Mouse (Mus musculus) frontal cortex, postnatal 10 days (tissue): Measurements from ENCODE around the gene Adamts18.
A peak's percentile ranks its signal among the peaks of the same experiment; 100 is the strongest.

Experiments used
- DNase-seq, 2 experiments: peaks; one replicate each; pipeline ENCODE4 v3.0.0; 2022; ENCODE audit warnings: low spot score in 2 of 2, mixed read lengths in 1 of 2

Adamts18 gene

DNA sequence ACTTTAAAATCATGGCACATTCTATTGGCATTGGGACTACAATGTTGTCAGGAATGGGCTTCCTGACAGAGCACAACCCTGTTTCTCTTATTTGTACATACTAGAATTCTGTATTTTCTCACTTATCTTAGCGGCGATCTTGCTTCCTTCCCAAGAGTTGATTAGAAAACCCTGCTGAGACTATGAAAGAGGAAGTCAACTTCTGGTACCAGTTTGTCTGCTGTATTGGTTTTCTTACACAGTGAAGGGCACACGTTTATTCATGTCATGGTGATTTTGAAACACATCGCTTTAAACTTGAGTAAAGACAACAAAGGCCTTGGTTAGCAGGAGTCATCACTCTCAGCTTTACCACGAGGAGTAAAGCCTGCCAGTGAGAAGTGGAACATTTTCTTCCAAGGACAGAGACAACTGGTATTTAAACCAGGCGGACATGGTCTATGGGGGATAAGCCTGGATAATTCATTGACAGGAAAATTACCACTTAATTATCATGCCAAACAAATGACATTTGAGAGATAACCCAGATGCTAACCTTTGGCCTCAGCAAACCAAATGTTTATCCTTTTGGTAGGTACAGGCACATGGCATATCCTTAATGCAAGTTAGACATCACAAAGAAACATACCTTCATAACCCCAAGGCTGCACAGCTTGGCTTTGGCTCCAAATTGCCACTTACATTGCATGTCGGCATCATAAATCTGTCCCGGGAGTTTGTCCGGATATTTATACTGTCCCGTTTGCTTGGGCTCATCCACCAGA is 84.8 kb downstream of the Adamts18 start:
- DNase-seq = no peak

DNA sequence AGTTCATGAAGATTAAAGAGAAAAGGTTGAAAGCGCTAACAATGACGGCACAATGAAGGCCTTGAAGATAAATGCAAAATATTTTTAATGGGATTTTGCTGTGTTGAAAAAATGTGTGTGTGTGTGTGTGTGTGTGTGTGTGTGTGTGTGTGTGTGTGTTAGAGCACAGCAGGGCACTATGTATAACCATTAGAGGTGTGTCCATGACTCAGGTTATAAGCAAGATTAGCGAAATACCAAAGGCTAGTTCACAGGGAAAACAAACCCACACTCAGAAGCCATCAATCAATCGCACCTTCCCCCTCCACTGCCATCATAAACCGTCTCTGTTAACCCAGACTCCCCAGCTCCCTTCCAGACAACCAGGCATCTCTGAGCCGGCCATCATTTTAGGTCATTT is 86.4 kb downstream of the Adamts18 start:
- no peak for DNase-seq

DNA sequence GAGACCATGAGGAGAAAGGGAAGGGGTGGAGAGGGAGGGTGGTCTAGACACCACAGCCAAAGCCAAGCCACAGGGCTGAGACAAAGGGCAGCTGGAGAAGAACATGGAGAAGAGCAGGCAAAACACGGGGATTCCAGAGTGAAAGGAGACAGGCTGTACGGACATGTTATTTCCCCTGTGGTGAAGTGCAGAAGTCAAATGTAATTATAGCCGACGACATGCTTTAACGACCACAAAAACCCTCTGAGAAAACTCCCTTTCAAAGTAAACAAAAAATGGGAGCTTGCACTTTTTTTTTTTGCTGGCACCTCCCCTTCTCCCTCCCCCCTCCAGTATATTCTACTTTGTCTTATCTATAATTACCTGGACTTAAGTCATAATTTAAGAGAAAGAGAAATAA is 92.7 kb downstream of the Adamts18 start:
- no peak for DNase-seq

DNA sequence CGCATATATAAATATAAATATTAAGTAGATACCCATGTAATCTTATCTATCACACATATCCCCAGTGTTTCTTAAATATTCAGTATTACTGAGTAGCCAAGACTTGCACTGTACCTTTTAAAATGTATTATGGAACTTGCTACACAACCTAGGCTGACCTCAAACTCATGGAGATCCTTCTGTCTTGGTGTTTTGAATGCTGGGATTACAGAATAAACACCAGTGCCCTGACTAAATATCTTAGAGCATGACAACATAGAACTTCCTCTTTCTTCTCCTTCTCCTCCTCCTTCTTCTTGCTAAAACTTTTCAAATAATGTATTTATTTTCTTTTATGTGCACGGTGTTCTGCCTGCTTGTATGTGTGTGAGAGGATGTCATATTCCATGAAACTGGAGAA is 95.4 kb downstream of the Adamts18 start:
- DNase-seq = no peak

DNA sequence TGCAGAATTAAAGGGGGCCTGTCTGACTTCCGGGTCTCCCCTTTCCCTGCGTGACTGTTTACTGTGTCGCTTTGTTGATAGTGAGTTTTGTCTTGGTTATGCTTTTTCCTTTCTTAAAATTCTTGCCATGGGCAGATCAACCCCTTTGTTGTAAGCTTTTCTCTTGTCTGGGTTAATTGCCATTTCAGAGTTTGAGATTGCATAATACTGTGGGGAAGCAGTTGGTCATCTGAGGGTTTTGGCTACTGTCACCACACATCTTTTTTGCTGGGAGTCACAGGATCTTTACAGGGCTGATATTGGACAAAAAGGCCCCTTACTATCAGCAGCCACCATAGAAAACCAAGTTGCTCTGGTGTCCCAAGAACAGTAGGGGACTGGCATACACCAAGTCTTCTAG is 96.2 kb downstream of the Adamts18 start:
- no peak for DNase-seq

DNA sequence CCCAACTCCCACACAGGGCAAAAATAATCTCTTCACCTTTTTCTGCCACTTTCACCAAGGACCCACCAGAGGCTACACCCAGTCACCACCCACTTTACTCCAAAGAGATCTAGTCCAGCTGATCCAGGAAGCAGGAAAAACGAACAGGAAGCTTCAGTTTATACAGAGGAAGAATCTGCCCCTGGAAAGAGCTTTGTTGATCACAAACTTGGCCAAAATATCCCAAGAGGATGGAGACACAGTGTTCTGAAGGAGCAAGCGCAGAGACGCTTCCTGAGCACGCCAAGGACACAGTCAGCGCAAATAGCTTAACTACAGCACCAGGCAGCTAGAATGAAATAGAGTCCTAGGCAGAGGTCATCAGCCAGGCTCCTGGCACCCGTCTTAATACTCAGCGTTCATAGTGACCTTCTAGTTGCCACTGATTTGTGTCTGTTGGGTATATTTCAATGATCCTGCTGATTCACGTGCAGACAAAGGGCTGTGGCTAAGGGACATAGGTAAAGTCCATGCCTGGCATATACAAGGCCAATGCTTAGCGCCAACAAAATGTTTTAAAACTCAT is 113.0 kb downstream of the Adamts18 start:
- no peak for DNase-seq

DNA sequence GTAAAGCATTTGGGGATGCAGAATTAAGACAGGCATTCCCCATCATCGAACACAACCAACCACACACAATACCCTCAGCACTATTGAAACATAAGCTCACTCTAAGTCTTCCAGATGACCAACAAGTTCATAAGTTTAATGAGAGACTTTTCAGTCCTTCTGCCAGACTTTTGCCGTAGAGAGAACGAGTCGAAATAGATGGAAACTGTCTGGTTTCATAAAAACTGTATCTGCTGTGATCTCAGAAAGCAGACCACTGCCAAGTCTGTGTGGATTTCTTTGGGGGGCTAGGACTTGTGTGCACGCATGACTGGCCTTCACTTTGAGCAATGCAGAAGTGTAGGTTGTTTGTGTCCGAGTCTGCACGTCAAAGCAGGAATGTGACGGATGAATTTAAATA is 123.2 kb downstream of the Adamts18 start:
- DNase-seq = no peak

DNA sequence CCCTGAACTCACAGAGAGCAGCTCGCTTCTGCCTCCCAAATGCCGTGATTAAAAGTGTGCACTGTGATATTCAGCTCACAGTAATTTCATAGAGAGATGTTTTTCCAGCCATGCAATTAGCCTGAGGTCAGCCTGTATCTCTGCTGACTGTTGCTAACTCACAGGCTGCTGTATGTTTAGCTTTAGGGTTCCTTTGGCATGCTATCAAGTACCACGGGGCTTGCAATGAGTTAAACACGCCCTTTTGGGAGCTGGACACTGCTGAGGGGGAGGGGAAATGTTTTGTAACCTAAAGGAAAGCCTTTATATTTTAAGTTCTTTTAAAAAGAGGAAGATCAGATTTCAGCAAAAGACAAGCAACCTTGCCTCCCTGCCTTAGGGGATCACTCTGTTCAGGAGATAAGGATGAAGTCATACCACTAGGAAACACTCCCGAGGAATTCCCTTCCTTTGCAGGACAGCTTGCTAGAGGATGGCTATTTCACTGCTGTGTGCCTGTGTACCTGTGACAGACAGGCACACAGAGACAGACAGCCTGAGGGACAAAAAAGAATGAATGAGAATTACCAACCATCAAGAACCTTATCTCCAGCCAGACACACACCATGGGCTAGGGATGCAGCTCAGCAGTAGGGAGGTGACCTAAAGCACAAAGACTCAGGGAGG is 124.5 kb downstream of the Adamts18 start:
- no peak for DNase-seq

DNA sequence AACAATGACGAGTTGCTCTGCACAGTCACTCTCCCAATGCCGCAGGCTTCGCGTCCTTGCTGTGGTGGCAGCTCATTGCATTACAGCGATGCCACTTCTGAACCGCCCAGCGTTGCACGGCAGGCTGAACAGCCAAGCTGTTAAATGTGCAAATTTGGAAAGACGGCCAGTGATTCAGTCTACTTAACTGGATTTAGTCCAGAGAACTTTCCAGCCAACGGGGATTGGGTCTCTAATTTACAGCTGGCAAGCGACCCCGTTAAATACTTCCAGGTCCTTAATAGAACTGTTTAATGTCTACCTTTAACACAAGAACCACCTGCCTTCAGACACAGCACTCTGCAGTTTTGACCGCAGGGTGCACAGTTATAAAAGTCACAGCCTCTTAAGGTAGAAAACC is 127.1 kb downstream of the Adamts18 start:
- peak in 1 of 2 experiments; percentile 8 for DNase-seq

DNA sequence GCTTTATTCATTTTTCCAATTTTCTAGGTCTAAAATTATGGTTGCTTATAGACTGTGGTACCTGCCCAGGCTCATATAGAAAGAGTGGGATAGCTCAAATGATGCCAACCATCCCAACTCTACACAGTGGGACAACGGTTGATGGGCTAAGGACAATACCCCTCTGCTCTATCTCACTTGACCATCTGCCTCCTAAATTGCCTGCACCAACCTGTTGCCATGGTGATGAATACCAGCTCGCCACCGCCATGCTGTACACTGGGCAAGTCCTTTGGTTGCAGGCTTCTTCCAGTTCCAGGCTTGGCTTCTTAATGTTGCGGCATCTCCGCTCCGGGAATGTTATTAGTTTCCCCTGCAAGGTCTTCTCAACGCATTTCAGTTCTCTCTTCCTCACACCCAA is 143.6 kb downstream of the Adamts18 start:
- DNase-seq = no peak

DNA sequence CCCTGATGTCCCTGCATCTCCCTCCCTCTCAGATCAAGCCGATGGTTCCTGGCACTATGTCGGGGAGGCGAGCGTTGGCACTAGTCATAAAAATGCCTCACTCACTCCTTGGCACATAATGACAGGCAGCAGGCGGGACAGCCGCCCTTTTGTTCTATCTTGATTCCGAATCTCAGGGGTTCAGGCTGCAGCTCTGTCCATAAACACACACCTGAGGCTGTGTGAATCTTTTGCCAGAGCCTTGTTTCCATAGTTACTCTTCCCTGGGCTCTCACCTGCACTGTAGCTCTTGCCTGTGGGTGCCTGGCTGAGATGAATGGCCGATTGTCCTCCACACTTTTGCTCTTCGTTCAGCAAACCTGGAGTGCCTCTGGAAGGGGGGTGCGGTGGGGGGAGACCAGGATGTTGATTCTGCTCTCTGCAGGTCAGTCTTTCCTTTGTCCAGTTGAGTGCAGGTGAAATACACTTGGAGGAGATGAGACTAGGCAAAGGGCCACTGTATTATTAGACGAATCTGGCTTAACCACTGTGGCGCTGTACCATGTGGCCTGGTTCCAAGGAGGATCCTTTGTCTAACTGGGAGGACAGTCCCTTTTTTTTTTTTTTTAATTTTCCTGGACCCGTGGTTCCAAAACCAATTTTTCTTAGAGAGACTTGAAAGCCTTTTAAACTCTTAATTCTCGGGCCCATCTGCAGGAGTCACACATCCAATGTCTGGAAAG is 156.8 kb downstream of the Adamts18 start:
- no peak for DNase-seq

DNA sequence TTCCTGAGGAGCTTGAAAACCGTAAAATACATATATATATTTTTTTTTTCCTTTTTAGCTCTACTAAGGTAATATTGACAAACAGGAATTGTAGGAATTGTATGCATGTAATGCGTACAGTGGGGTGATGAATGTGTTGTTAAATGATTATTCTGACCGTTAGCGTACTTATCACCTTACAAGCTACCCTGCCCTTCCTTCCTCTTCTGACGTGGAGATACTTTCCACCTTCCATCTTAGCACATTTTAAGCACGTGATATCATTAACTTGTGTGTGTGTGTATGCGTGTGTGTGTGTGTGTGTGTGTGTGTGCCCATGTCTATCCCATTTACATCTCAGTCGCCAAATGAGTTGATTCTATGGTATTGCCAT is 160.0 kb downstream of the Adamts18 start:
- no peak for DNase-seq

DNA sequence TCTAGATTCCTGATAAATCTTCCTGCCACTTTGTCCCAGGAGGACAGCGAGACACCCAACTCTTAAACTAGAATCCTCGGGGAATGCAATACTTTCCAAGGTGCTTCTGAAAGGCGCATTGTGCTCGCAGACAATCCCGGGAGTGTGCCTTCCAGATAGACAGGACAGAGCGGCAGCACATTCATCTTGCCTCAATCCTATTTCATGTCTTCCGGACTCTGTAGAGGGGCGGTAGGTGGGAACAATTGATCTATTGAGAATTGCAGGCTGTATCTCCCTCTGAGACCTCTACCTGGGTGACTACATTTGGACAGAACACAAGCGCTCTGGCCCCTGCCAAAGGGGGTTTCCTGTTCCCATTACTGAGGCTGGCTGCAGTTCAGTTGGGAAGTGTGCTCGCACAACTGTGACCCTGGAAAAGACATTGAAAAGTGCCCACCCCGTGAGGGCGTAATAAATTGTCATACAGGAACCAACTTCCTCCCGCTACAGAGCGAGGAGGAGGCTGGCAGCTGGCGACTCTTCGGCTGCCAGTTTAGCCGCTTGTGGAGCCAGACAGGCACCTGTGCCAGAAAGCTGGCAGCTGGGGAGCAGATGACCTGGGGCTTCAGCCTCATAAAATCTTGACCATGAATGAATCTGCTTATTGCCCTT is 160.5 kb downstream of the Adamts18 start:
- DNase-seq = no peak

DNA sequence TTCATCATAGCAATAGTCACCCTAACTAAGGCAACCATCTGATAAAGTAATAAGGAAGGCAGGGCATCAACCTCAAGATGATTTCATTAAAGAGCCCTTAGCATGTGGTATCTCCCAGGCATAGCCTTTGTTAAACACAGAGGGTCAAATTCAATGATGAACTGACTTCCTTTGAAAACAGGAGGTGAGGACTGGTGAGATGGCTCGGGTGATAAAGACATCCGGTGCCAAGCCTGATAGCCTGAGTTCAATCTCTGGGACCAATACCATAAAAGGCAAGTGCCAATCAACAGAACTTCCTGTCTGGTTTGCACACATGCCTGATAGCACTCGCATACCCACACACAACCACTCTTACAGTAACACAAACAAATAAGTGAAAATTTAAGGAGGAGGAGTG is 169.2 kb downstream of the Adamts18 start:
- no peak for DNase-seq

DNA sequence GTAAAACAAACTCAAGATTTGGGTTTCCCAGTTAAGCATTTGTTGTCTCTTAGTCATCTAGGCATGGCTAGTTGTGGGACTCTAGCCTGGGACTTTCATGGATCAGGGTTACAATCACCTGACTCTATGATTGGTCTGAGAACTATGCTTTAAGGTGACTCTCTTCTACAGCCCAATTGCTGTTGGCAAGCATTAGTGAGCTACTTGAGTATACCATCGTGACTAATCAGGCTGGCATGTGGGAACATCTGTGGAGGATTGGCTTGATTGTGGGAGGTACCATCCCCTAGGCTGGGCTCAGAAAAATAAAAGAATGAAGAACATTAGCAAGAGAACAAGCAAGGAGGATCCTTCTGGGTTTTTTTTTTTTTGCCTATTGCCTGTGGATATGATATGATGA is 171.7 kb downstream of the Adamts18 start:
- no peak for DNase-seq

DNA sequence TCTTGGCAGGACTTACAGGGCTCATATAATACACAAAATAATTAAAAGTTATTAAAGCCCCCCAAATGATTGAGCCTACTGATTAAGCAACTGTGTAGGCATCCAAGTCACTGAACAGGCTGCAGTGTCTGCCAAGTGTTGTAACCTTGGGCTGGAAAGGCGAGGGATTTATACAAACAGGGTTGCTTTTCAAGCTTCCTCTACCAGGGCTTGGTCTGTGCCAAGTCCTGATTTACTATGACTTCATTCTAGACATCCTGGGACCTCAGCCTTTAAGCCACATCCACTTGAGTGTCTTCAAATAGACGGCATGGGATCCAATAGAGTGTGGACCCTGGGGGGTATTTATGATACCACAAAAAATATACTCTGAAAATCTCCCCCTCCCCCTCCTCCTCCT is 173.3 kb downstream of the Adamts18 start:
- DNase-seq = no peak

DNA sequence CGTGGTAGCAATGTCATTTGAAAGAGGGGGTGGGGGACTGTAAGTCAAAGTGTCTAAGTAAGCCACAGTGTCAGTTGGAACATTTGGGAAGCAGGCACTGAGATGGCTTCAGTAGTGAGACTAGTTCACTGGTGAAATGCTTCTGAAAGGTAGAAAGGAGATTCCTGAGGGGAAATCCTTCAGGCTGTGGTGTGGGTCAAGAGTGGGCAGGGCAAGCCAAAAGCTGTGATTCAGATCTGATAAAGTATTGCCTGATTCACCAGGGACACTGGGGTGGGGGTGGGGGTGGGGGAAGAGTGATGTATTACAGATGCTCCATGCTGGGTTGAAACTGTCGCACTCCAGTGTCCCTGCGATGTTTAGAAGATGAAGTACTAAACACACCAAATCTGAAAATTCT is 173.9 kb downstream of the Adamts18 start:
- DNase-seq = no peak

DNA sequence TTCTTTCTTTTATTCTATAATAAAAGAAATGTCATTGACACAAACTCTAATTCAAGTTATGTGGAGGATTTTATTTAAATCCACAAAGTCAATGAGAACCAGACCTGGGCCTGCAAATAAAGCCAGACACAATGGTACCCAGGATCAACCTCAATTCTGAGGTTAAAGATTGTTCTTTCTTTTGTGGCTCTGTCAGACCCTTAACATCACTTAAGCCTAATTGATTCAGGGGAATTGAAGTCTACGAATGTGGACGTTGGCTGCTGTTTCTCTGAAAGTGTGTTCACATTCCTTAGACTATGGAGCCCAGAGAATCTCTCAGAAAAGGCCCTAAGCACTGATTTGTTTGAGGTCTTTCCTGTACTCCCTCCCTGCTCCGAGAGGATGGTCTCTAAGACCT is 175.2 kb downstream of the Adamts18 start:
- no peak for DNase-seq

DNA sequence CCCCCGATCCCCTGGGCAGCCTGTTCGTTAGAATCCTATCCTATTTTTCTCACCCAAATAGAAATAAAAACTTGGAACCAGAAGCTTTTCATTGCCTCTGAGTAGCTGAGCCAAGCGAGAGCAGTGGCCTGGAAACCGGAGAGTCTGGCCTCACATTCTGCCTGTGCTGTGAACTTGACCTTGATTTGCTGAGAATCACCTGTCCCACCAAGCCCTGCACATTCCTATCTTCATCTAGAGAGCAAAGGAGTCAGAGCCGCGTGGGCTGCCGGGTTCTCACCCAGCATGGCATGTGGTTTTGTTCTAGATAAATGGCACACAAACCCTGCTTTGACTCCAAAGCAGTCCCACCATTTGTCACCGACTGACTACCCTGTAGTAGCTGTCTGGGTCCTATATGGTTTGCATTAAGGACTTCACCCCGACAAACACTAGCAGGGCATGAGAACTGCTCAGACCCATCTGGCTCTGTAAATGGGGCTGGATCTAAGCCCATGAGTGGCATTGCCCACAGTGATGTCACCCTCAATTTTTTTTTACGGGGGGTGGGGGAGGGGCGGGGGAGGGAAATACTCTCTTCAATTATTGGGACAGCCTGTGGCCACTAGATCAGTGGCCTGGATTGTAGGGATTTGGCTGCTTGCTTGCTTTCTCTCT is 175.8 kb downstream of the Adamts18 start:
- DNase-seq = no peak

DNA sequence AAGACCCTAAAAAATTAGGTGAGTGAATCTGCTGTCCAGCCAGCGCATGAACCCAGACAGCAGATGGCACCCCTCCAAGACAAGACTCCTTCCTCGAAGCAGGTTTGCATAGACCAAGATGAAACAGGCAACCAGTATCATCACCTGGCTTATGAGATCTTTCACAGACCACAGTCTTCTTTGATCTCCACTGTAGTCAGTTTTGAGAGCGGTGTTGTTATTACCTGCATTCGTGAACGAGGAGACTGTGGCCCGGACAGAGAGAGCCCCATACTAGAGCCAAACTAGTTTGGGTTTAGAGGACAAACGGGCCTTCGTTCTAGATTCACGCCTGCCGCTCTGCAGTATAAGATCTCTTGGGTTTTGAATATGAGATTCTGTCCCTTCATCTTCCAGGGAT is 178.6 kb downstream of the Adamts18 start:
- DNase-seq = no peak

DNA sequence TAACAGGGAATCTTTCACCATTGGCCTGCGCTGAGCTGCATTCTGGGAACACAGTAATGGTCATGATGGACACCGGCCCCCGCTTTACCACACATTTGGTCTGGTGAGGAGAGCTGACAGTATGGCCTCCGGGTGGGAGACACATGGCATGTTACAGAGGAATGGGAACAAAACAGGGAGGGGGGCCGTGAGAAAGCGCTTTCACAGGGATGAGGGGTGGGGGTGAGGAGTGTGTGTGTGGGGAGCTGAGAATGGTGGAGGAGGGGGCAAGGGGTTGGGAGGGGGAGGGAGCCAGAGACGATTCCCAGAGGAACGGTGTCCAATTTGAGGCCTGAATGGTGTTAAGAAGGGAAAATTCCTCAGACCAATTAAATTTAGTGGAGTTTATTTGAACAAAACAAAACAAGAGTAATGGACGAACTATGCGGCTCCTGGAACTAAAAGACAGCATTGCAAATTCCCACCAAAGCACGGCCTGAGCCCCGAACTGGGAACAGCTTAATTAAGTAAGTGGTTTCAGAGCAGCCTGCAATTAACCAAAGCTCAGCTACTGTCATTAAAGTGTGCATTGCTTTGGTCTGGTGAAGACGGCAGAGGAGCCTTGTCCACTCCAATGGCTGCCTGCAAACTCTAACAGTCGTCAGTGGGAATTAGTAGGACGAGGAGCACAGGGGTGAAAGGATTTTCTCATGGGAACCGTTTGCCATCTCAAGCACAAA is 181.7 kb downstream of the Adamts18 start:
- DNase-seq = no peak
